ENCODE assay signal across 20 mouse cellular contexts in the genomic region with DNA sequence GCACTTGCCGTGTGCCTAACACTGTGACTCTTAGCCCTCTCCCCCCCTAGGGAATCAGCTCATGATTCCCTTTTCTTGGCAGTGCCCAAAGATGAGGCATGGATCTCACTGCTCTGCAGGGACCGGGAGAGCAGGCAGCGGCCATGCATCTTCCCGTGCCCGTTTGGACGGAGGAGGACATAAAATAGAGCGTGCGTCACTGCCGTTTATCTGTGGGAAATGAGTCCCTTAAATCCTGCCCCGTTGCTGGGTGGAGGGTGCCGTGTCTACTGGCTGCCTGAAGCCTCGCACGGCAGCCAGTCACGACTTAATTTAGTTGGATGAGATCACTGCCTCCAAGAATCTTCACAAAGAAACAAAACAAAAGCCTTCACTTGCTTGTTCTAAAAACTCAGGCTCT.
DNase-seq lines count a peak whose midpoint lies in the region; TF ChIP-seq lines count a peak whose summit lies in the region.
"Had no signal": no experiment of that assay in that cellular context is flagged by ENCODE, and none has a peak within 500 bp of the region (broad histone marks: within the 10 kb centered on the region; RNA-seq: fewer than 3 reads in every experiment).

No protein-coding gene starts in this region.

- DNase-seq in frontal cortex, adult 2 months (ENCODE audit: extremely low spot score in 1 of 2, low spot score in 1 of 2): peak; percentile 49 to 73
- DNase-seq in frontal cortex, postnatal 14 days (ENCODE audit: low spot score in 2 of 2): no peak
- no peak for DNase-seq in testis, postnatal 14 days (ENCODE audit: low spot score)
- peak; percentile 54 to 75 for DNase-seq in left cerebral cortex, postnatal 36 days (ENCODE audit: low spot score in 2 of 2)
- peak; percentile 73 for DNase-seq in telencephalon, adult 2 months (ENCODE audit: low read depth, low spot score)
- DNase-seq in thymus, postnatal 36 days: no peak
- no peak for DNase-seq in cerebellum, postnatal 36 days
- DNase-seq: cerebellum, adult 11-12 months; gastrocnemius, postnatal 10 days; heart, adult 18-20 months; kidney, adult 8-10 months; kidney, postnatal 14 days; liver, embryonic 13.5 days; lung, embryonic 14.5 days; lung, postnatal 36 days; thymus, postnatal 14 days had no signal

- no peaks in the 10 kb centered on the region for H3K27me3 ChIP-seq in testis, adult 2 months (ENCODE audit: control insufficient read depth, insufficient read depth, low read length)
- H3K27me3 ChIP-seq: heart, embryonic 13.5 days; hindbrain, embryonic 13.5 days; limb, embryonic 12.5 days; liver, embryonic 13.5 days had no signal

- H3K4me3 ChIP-seq in testis, adult 2 months (ENCODE audit: control insufficient read depth, low read depth, low read length): no peak overlapping the region
- H3K4me3 ChIP-seq: heart, embryonic 13.5 days; hindbrain, embryonic 13.5 days; limb, embryonic 12.5 days; liver, embryonic 13.5 days had no signal

- TF ChIP-seq POLR2A in testis, adult 2 months (IDR thresholded peaks at IDR 0.05; ENCODE audit: control insufficient read depth, low read depth, low read length): no peak

- TF ChIP-seq CTCF in testis, adult 2 months (IDR thresholded peaks at IDR 0.05; ENCODE audit: control insufficient read depth, insufficient read depth, insufficient replicate concordance, low read depth, low read length): no peak

- H3K36me3 ChIP-seq in testis, adult 2 months (ENCODE audit: control insufficient read depth, insufficient read depth, low read length): peaks cover 1% of the 10 kb centered on the region; the same call in 1 of the 2 replicates

- H3K4me1 ChIP-seq in testis, adult 2 months (ENCODE audit: control insufficient read depth, insufficient read depth, low read length): no peaks in the 10 kb centered on the region
- H3K4me1 ChIP-seq: heart, embryonic 13.5 days; hindbrain, embryonic 13.5 days; limb, embryonic 12.5 days had no signal

- H3K27ac ChIP-seq in testis, adult 2 months (ENCODE audit: control insufficient read depth, insufficient read depth, low read depth, low read length): peak overlapping the region; percentile 43; the same call in 1 of the 2 replicates
- H3K27ac ChIP-seq: heart, embryonic 13.5 days; hindbrain, embryonic 13.5 days; limb, embryonic 12.5 days; liver, embryonic 13.5 days had no signal

- intact Hi-C loops in left cerebral cortex, postnatal 36 days (cut with DNase I): no loop called here

Comparison
In these comparisons a context has a peak if more than half of its experiments do, and no peak if none do; other contexts are left out.
1. DNase-seq: peak in frontal cortex, adult 2 months (2 of 2), left cerebral cortex, postnatal 36 days (2 of 2) and telencephalon, adult 2 months (single experiment); none in frontal cortex, postnatal 14 days (0 of 2), testis, postnatal 14 days (single experiment), thymus, postnatal 36 days (0 of 2) and cerebellum, postnatal 36 days (0 of 2).